Mouse (Mus musculus) CD4-positive naive resting alpha-beta T cell, adult 57 days (primary cell): ENCODE results near the gene Gsta4. TPM values are rescaled to one million over a fixed set of nuclear protein-coding genes. Genes with fewer than 3 reads are reported as not detected.

Experiments used
- total RNA-seq: library from RNA; stranded (reverse); gene quantifications from one replicate; pipeline ENCODE4 v1.2.4, GENCODE M21; 2023

The Gsta4 gene
- total RNA-seq: 0.62 TPM

DNA sequence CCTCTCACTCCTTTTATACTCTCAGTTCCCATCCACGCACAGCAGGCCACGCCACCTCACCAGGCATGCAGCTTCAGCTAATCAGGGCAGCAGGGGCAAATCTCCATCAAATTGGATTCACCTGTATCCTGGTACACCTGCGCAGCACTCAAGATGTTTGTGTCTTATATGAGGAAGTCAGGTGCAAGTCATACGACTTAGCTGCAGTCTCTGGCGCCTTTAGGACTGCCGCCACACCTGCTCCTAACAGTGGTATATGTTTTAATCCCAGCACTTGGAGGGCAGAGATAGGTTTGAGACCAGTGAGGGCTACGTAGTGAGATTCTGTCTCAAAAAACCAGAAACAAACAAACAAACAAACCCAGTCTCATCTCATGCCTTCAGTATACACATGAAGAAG is at the start of gene Gsta4:
Gene Gsta4 (plus strand): TSS at position 301 of the 400 bp plus-strand sequence.

GRCm38 (mm10) chr9:78230461-78230860 is 47.9 kb downstream of the Gsta4 start, which contains the start of gene Gsta1:
Gene Gsta1, plus strand, starts transcription at chr9:78230656.

DNA sequence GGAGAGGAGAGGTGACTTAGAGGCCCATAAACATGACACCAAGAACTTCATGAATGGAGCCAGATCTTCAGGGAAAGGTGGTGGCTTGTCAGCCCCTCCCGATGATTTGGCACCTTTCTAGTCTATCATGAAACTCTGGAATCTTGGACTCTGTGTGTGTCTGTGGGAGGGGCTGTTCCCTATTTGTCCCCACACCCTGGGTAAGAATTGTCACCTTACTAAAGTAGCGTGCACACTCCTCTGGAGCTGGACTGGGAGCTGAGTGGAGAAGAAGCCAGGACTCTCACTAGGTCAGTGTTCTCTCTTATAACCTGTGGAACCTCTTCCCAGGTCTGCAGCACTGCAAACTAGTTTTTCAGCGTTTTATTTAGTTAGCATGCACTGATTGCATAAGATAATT is 74.3 kb downstream of the Gsta4 start, which contains the start of gene Gm3776:
Gene Gm3776 (plus strand): TSS at position 216 of the 400 bp plus-strand sequence.

Other genes with a start within 250 kb of the Gsta4 start
- not detected for gene Gcm1, start 130.8 kb upstream of the Gsta4 start, total RNA-seq
- gene Fbxo9, start 73.7 kb upstream of the Gsta4 start, total RNA-seq: 41.1 TPM
- gene Ick, start 73.6 kb upstream of the Gsta4 start, total RNA-seq: 8.4 TPM
- gene Gsta1, start 47.9 kb downstream of the Gsta4 start, total RNA-seq: not detected
- gene Gm3776, start 74.4 kb downstream of the Gsta4 start, total RNA-seq: not detected
- gene Gm10639, start 107.1 kb downstream of the Gsta4 start, total RNA-seq: not detected
- gene Omt2a, start 132.0 kb downstream of the Gsta4 start, total RNA-seq: not detected
- gene Omt2b, start 144.8 kb downstream of the Gsta4 start, total RNA-seq: not detected
- gene Gsta2, start 173.0 kb downstream of the Gsta4 start, total RNA-seq: not detected
- not detected for gene Dppa5a, start 185.4 kb downstream of the Gsta4 start, total RNA-seq
- gene Ooep, start 196.0 kb downstream of the Gsta4 start, total RNA-seq: not detected
- 0.41 TPM for gene Ddx43, start 213.0 kb downstream of the Gsta4 start, total RNA-seq